Mouse (Mus musculus) myocyte (in vitro differentiated cells): ENCODE results near the gene Grem2.

Experiments
- CEBPB ChIP-seq: IDR thresholded peaks from 2 replicates; pipeline ENCODE4 v1.6.1; 2011; ENCODE audit warnings: mild to moderate bottlenecking, moderate library complexity; ENCODE audit not compliant: poor library complexity, insufficient read depth, severe bottlenecking
- E2F4 ChIP-seq: IDR thresholded peaks from one replicate; pipeline ENCODE4 v1.6.1; 2011; ENCODE audit warnings: mild to moderate bottlenecking, control low read depth, moderate library complexity; ENCODE audit not compliant: insufficient read depth
- MAX ChIP-seq: IDR thresholded peaks from one replicate; pipeline ENCODE4 v1.6.1; 2011; ENCODE audit warnings: low read depth, mild to moderate bottlenecking, control low read depth
- MYOD1 ChIP-seq, 3 experiments: IDR thresholded peaks; one replicate each; pipeline ENCODE4 v1.6.1; 2011; ENCODE audit warnings: control low read depth in 2 of 3, low read depth in 2 of 3, mild to moderate bottlenecking in 2 of 3, moderate library complexity in 1 of 3; ENCODE audit not compliant: insufficient read length in 2 of 3, control insufficient read depth in 1 of 3
- MYOG ChIP-seq, 3 experiments: IDR thresholded peaks; one replicate each; pipeline ENCODE4 v1.6.1; 2011; ENCODE audit warnings: control low read depth in 2 of 3, low read depth in 2 of 3, mild to moderate bottlenecking in 2 of 3; ENCODE audit not compliant: insufficient read length in 2 of 3, control insufficient read depth in 1 of 3, insufficient read depth in 1 of 3
- POLR2A ChIP-seq: IDR thresholded peaks from one replicate; pipeline ENCODE4 v1.6.1; 2011; ENCODE audit warnings: low read depth, mild to moderate bottlenecking, control low read depth, moderate library complexity; ENCODE audit not compliant: insufficient read length
- POLR2AphosphoS2 ChIP-seq: IDR thresholded peaks from one replicate; pipeline ENCODE4 v1.6.1; 2011; ENCODE audit warnings: low read depth, control low read depth; ENCODE audit not compliant: insufficient read length
- REST ChIP-seq: IDR thresholded peaks from one replicate; pipeline ENCODE4 v1.6.1; 2011; ENCODE audit warnings: mild to moderate bottlenecking, control low read depth, moderate library complexity; ENCODE audit not compliant: insufficient read depth, insufficient read length
- TCF3 ChIP-seq: IDR thresholded peaks from one replicate; pipeline ENCODE4 v1.6.1; 2011; ENCODE audit warnings: low read depth, control low read depth; ENCODE audit not compliant: insufficient read length
- USF1 ChIP-seq: IDR thresholded peaks from one replicate; pipeline ENCODE4 v1.6.1; 2011; ENCODE audit warnings: low read depth, mild to moderate bottlenecking, control low read depth, moderate library complexity

GRCm38 (mm10) chr1:174860407-174861118, 61.1 kb downstream of the Grem2 start:
- no peak for TF ChIP-seq MAX
- no peak for TF ChIP-seq POLR2AphosphoS2
- TF ChIP-seq POLR2A, result no peak
- no peak for TF ChIP-seq USF1
- TF ChIP-seq CEBPB, result no peak
- no peak for TF ChIP-seq REST
- TF ChIP-seq E2F4, result no peak
- peak in 1 of 3 experiments; percentile 16 for TF ChIP-seq MYOG (IDR thresholded peaks at IDR 0.05; ENCODE audit: control insufficient read depth in 1 of 3, insufficient read depth in 1 of 3, insufficient read length in 2 of 3, low read depth in 2 of 3)
- TF ChIP-seq MYOD1 (IDR thresholded peaks at IDR 0.05; ENCODE audit: control insufficient read depth in 1 of 3, insufficient read length in 2 of 3, low read depth in 2 of 3), result peak in 1 of 3 experiments; percentile 31
- no peak for TF ChIP-seq TCF3
